Mouse (Mus musculus) intestine, postnatal 0 days (tissue): Measurements from ENCODE around the gene P2rx3. TPM values are rescaled to one million over a fixed set of nuclear protein-coding genes. Genes with fewer than 3 reads are reported as not detected.

Experiments used
- ATAC-seq: fragments of 200-750 bp; cut with Nextera tagmentation; 2 replicates; pipeline ENCODE4 v1.8.0; 2017; ENCODE audit warnings: mild to moderate bottlenecking, moderate TSS enrichment, moderate library complexity
- H3K27ac ChIP-seq: fragments of 300-500 bp; sonication (generic); 2 replicates; pipeline ENCODE4 v1.5.1; 2014; ENCODE audit warnings: mild to moderate bottlenecking, low read depth, low read length, moderate library complexity
- H3K27me3 ChIP-seq: fragments of 300-500 bp; sonication (generic); replicated peaks from 2 replicates; pipeline ENCODE4 v1.6.1; 2014; ENCODE audit warnings: low read length, mixed read lengths; ENCODE audit not compliant: control insufficient read depth, insufficient read depth
- H3K36me3 ChIP-seq: fragments of 300-500 bp; sonication (generic); 2 replicates; pipeline ENCODE4 v1.6.1; 2014; ENCODE audit warnings: mild to moderate bottlenecking, moderate library complexity; ENCODE audit not compliant: control insufficient read depth, insufficient read depth
- H3K4me1 ChIP-seq: fragments of 300-500 bp; sonication (generic); replicated peaks from 2 replicates; pipeline ENCODE4 v1.6.1; 2014; ENCODE audit warnings: antibody characterized with exemption, low read length, mixed read lengths; ENCODE audit not compliant: control insufficient read depth, insufficient read depth
- H3K4me2 ChIP-seq: fragments of 300-500 bp; sonication (generic); replicated peaks from 2 replicates; pipeline ENCODE4 v1.6.1; 2014; ENCODE audit warnings: low read depth, mild to moderate bottlenecking, moderate library complexity
- H3K4me3 ChIP-seq: fragments of 300-500 bp; sonication (generic); 2 replicates; pipeline ENCODE4 v1.5.1; 2014; ENCODE audit warnings: low read depth, low read length
- H3K9ac ChIP-seq: fragments of 300-500 bp; sonication (generic); 2 replicates; pipeline ENCODE4 v1.6.1; 2014; ENCODE audit warnings: mild to moderate bottlenecking, low read depth, low read length
- H3K9me3 ChIP-seq: fragments of 300-500 bp; sonication (generic); 2 replicates; pipeline ENCODE4 v1.6.1; 2016; ENCODE audit warnings: mixed run types; ENCODE audit not compliant: control insufficient read depth
- CTCF ChIP-seq: sonication (generic); IDR thresholded peaks from 2 replicates; pipeline ENCODE4 v1.5.1; 2016; ENCODE audit warnings: low read depth, mild to moderate bottlenecking, control low read depth, antibody characterized with exemption, moderate library complexity
- WGBS: fragments of 180-500 bp; shearing (Covaris S2); extraction: QIAGEN DNeasy Blood & Tissue Kit; methylation state at CpG from one replicate; pipeline ENCODE4 v1.1.7; 2014; 5-methylcytosine and 5-hydroxymethylcytosine counted together
- polyA plus RNA-seq: library from polyadenylated mRNA; unstranded; fragments of >200 nt; fragmentation: Nextera tagmentation; extraction: Ambion mirVana; gene quantifications from 2 replicates; pipeline ENCODE4 v1.2.1, GENCODE M21; 2015

The P2rx3 gene
- polyA plus RNA-seq, 1 experiment from 2014 or later, result 0.26 TPM

DNA sequence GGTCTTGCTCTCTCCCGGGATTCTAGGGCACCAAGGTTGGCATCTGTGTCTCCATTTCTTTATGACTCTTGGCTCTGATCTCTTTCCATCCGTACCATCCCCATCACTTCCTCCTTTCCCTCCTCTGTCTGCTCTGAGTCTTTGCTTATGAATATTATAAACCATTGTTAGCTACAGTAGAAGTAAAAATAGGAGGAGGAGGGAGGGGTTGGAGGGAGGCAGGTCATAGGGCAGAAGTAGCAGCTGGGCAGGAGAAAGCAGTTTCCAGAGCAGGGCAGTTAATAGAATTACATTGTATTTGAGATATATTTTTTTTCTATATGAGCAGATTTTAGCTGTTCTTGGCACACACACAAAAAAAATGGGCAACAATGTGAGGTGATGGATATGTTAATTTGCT lies 88.5 kb downstream of the P2rx3 start:
- H3K4me3 ChIP-seq, result no peak overlapping the region
- H3K9me3 ChIP-seq, result no peaks in the 10 kb centered on the region
- no peak overlapping the region for H3K9ac ChIP-seq
- WGBS, result 79% methylated on average over 2 of the region's 2 CpGs
- no peak overlapping the region for H3K4me2 ChIP-seq
- peaks cover 74% of the 10 kb centered on the region for H3K36me3 ChIP-seq
- H3K4me1 ChIP-seq, result no peaks in the 10 kb centered on the region
- no peak for TF ChIP-seq CTCF
- no peak overlapping the region for H3K27ac ChIP-seq
- no peaks in the 10 kb centered on the region for H3K27me3 ChIP-seq
- no peak for ATAC-seq

Other genes with a start within 250 kb of the P2rx3 start
- 115 and 117 TPM in 2 replicates for gene Ube2l6, start 238.6 kb downstream of the P2rx3 start, polyA plus RNA-seq
- gene Smtnl1, start 214.8 kb downstream of the P2rx3 start, polyA plus RNA-seq, result 0.46 and 0.81 TPM in 2 replicates
- 51.9 and 59.2 TPM in 2 replicates for gene Timm10, start 210.5 kb downstream of the P2rx3 start, polyA plus RNA-seq
- gene Slc43a1, start 198.6 kb downstream of the P2rx3 start, polyA plus RNA-seq, result 3.6 and 4.1 TPM in 2 replicates
- gene Rtn4rl2, start 150.8 kb downstream of the P2rx3 start, polyA plus RNA-seq, result 0.98 and 1.0 TPM in 2 replicates
- 42.5 and 48.0 TPM in 2 replicates for gene Slc43a3, start 100.9 kb downstream of the P2rx3 start, polyA plus RNA-seq
- gene Prg2, start 57.0 kb downstream of the P2rx3 start, polyA plus RNA-seq, result not detected in 2 replicates
- not detected in 2 replicates for gene Prg3, start 49.2 kb downstream of the P2rx3 start, polyA plus RNA-seq
- gene Ssrp1, start 228 bp downstream of the P2rx3 start, polyA plus RNA-seq, result 71.9 and 73.0 TPM in 2 replicates
- 18.0 and 19.5 TPM in 2 replicates for gene Tnks1bp1, start 10.6 kb upstream of the P2rx3 start, polyA plus RNA-seq
- gene Aplnr, start 98.8 kb upstream of the P2rx3 start, polyA plus RNA-seq, result 22.9 and 26.6 TPM in 2 replicates
- 1.4 TPM in 2 replicates for gene Lrrc55, start 159.7 kb upstream of the P2rx3 start, polyA plus RNA-seq